Mouse (Mus musculus) olfactory bulb, adult 2 months (tissue): Measurements from ENCODE around the gene Rpl36.

ENCODE experiments used
- CTCF ChIP-seq: fragments of 200-500 bp; IDR thresholded peaks from 2 replicates; pipeline ENCODE4 v1.5.1; 2012; ENCODE audit warnings: low read depth, mild to moderate bottlenecking, low read length, moderate library complexity; ENCODE audit not compliant: insufficient read depth
- POLR2A ChIP-seq: fragments of 200-500 bp; IDR thresholded peaks from 2 replicates; pipeline ENCODE4 v1.6.1; 2012; ENCODE audit warnings: mild to moderate bottlenecking, low read depth, low read length, moderate library complexity; ENCODE audit not compliant: insufficient read depth

- TF ChIP-seq CTCF (no peak), POLR2A (no peak)
Observed at GRCm38 (mm10) chr17:56611861-56612564, 1.2 kb upstream of the Rpl36 start.
